Mouse (Mus musculus) adrenal gland, adult (tissue): ENCODE measurements around the gene Rars.
A peak's percentile ranks its signal among the peaks of the same experiment; 100 is the strongest.
"Not testable (repeated sequence)": the region's sequence is repeated elsewhere in the genome, so short reads cannot be mapped to it uniquely, and the experiment has no call there.

Experiments used
- DNase-seq, 2 experiments: peaks; one replicate each; pipeline ENCODE4 v3.0.0; 2022 to 2023; ENCODE audit warnings: low spot score in 1 of 2; ENCODE audit not compliant: inconsistent age in 2 of 2

The Rars gene

DNA sequence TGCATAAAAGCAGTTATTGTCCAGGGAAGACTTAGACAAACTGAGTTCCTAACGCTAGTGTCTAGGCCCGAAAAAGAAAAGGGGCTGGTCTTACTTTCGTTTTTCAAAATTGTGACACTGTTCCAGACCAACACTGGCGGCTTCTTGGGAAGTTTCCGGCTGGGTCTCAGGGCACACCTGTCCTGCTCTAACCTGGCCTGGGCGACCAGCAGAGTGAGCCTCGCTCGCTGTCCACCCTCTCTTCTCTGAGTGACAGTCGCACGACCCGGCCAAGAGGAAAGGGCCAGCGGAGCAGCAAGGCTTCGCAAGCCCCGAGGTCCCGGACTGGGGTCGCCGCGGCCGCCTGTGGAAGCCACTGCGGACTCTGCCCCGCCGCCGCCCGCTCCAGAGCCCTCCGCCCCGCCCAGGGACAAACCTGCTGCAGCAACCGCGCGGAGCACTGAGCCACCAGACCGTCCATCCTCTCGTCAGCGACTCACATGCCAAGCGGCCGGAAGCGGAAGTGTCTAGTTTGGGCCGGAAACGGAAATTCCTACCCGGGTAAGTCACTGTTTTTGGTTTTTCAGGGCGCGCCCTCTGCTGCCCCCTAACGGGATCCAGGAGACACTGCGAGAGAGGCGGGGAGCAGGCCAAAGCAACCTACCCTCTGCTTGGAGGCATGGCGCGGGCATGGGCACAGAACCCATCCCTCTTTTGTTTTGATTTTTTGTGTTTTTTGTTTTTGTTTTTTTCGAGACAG, at the start of gene Rars:
Rars (minus strand) TSS at position 485 of the 739 bp plus-strand sequence.
- peak; percentile 94 to 98 for DNase-seq

DNA sequence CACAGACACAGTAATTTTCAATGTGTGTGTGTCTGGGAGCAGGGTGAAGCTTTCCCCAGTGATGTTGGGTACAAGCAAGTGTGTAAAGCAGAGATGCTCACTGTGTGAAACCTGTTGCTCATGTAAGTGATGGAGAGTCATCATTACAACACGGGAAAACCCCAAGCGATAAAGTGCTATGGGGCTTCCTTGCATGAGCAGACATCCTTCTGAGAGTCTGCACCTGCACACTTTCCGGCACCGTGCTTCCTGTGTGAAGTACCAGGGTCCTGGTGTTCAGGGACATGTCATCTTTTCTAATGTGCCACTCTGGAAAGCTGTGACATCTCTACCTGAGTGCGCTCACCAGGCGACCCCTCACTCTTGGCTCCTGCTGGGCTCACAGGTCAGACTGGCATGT, 48.5 kb upstream of the Rars start:
- no peak for DNase-seq

DNA sequence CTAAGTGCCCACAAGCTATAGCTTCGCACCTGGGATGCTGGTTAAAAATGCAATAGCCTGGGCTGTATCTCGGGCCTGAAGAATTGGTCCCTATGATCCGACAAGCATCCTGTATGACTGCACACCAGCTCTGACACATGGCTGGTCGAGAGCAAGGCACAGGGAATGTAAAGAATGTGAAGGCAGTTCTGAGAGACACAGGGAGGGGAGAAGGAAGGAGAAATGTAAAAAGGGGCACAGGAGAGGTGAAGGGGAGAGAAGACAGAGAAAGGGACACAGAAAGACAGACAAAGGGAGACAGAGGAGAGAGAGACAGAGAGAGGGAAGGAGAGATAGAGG, 44.2 kb upstream of the Rars start:
- DNase-seq, result no peak

GRCm38 (mm10) chr11:35877651-35878558, 43.6 kb upstream of the Rars start:
- peak; percentile 23 to 57 for DNase-seq

DNA sequence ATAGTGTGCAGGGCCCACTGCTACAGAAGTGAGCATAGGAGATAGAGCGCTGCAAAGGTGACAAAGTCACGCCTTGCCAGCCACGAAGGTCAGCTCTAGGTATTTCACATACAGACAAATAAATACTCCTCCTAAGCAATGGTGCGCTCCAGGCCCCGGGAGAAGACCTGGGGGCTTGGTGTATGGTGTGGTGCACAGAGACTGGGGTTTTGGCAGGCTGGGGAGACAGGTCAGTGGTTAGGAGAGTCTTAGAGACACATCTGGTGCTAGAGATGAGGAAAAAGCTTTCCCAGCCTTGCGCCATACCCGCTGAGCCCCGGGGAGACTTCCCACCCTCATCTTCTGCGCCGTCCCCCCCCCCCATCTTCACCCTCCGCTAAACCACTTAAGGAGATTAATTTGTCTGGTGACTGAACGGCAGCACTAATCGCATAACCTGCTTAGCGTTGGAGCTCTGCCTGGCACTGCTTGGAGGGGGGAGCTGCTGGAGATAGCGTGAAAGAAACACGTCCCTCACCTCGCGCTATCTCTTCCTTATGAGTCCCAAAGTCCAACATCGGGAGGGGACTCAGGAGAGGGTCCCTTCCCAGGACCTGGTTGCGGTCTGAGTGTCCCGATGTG, 39.4 kb upstream of the Rars start:
- DNase-seq, result no peak

DNA sequence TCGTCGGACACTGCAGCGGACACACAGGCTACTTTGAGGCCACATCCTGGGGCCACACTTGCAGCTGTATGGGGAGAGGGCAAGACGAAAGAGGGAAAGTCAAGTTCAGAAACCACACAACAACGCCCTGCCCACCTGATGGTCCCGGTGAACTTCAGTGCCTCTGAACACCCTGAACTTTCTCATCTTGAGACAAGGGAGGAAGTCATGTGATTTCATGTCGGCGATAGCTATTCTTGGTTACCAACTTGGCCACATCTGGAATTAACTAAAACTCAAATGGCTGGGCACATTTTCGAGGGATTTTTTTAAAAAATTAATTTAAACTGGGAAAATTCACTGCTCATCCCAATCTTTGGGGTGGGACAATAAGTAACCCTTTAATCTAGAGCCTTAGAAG, 36.7 kb upstream of the Rars start:
- DNase-seq, result no peak

- no peak for DNase-seq
Measured at GRCm38 (mm10) chr11:35866140-35866539, 31.8 kb upstream of the Rars start.

DNA sequence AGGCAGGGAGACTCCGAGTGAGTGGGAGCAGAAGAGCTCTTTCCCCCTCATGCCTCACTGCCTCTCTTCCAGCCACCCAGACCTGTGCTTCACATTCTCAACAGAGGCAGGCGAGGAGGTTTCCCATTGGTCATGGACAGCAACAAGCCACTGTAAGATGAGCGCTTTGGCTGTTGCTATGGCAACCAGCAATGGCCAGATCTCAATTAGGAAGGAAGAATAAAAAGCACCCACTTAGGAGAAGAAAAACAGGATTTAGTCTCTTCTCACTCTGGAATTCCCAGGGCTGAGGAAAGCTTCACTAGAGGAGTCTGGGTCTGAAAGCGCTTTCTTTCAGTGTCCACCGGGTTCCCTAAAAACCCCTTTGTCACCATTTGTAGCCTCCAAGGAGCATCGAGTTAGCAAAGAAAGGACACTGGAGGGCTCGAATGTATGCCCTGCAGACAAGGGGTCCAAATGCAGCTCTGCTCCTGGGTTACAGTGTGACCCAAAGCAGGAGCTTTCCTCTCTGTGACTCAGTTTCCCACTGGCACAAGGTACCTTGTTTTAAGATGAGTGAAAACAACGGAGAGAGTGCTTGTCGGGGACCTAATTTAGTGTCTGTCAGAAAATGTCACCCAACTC, 30.8 kb upstream of the Rars start:
- DNase-seq, result no peak

DNA sequence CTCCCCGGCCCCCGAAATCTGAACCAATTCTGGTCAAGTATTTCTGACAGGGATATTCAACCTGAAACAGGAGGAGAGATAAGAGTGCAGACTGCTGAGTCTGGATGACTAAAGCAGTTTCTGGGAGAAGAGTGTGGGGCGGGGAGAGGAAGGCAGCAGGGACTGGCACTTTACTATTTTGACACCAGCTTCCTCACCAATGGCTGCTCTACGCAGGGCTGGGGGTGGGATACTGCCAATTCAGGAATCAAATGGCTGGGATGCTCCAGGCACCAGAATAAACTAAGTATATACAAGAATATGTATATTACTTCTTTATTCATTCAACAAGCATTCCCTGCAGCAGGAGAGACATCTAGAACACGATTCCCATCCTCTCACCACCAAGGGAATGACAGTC, 29.3 kb upstream of the Rars start:
- DNase-seq, result no peak

GRCm38 (mm10) chr11:35857395-35858067, 23.2 kb upstream of the Rars start:
- no peak for DNase-seq

- no peak for DNase-seq
Measured at GRCm38 (mm10) chr11:35856359-35857040, 22.2 kb upstream of the Rars start.

DNA sequence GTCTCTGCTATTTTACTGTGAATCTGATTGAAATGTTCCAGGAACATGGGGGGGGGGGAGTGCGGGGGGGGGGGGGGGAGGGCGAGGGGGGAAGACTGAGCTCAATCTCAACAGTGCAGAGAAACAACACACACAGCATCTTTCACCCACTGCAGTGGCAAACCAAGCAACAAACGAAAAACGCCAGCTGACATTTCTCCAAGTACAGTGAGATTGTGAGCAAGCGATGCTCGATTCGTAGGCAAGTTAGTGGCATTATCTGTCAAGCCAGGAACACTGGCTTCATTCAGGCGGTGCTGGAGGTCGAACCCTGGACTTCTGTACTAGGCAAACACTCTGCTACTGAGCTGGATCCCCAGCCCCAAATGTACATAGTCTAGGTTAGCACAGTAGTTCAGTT, 21.3 kb upstream of the Rars start:
- no peak for DNase-seq

DNA sequence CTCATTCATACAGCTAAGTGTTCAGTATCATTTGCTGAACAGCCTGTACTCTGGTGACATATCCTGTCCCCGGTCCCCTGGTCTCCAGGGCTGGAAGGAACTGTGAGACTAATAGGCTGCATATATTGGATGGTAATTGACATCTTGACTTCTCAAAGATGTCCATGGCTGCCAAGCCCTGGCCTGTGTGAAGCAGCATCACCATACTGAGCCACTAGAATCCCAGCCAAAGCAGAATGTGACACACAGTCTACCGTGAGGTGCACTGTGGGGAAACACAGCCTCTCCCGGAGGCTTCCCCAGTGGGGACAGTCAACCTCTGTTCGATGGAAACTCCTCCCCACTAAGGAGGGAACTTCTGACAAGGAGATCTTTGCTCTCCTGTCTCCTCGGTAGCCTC, 20.6 kb upstream of the Rars start:
- DNase-seq, result no peak

- no peak for DNase-seq
Measured at GRCm38 (mm10) chr11:35853651-35854050, 19.3 kb upstream of the Rars start.

DNA sequence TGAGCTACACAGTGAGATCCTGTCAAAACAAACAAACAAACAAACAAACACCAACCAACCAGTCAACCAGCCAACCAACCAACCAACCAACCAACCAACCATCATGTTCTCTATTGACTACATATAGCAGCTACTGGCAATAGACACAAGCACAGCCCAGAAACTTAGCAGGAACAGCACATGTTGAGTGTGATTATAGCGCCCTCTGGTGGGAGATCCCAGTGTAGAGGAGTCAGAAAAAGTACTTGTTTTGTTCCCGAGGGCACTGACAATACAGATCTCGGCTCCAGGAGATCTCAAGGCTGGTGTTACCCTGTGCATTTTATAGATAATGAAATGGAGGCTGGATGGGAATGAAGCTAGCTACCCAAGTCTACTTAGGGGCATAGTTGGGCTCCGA, 18.4 kb upstream of the Rars start:
- DNase-seq, result peak; percentile 54 to 81

- peak; percentile 33 to 79 for DNase-seq
Measured at GRCm38 (mm10) chr11:35844299-35844698, 10.0 kb upstream of the Rars start.

GRCm38 (mm10) chr11:35842560-35842959, 8.3 kb upstream of the Rars start:
- DNase-seq, result not testable (repeated sequence)

DNA sequence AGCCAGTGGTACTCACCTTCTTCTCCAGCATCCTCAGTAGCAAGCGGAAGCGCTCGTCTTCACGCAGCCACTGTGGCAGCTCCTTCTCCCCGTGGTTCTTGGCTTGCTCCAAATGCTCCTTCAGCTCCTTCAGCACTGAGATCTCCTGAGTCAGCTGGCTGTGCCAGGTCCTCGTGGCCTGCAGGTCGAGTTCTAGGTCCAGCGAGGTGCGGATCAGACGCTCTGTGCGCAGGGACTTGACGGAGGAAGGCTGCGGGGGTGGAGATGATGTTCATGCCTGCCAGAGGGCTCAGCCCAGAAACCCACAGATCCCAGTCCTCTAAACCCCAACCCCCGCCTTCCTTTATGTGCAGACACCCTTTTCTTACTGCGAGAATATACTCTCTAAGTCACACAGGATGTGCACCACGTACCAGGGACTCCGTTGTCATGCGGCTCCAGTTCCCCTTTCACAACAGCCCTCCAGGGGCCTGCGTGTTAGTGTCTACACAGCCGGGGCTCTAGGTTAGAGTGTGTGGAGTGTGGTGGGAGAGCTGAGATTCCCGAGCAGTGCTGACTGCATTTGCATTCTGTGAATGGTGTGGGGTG, 7.5 kb upstream of the Rars start:
- DNase-seq, result no peak

DNA sequence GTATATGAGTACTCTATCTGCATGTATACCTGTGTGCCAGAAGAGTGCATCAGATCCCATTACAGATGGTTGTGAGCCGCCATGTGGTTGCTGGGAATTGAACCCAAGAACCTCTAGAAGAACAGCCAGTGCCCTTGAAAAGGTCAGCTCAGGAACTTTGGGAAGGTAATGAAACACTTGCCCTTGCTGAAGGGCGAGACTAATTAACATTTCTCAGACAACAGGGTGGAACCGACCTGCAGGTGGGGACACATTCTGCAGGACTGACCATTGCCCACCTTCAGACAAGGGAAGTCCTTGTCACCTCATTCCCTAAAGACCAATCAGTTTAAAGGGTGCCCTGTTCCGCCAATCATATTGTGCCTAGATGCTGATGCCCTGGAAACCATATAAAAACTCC, 6.5 kb upstream of the Rars start:
- DNase-seq, result not testable (repeated sequence)

- no peak for DNase-seq
Measured at GRCm38 (mm10) chr11:35840282-35840681, 6.0 kb upstream of the Rars start.
